Mouse (Mus musculus) MN1 (cell line): ENCODE measurements at regions not wholly inside any gene's neighbourhood (a gene's known extent, or its start where the extent isn't known, plus 50 kb on each side); places are given as distances from the start of the nearest gene placed in this dataset.
"Not testable (repeated sequence)": the region's sequence is repeated elsewhere in the genome, so short reads cannot be mapped to it uniquely, and the experiment has no call there.

ENCODE experiments used
- DNase-seq: peaks from one replicate; pipeline ENCODE4 v3.0.0-alpha.2; 2016; ENCODE audit warnings: low spot score

GRCm38 (mm10) chr2:171588158-171588557 lies 455.1 kb downstream of the Cbln4 start:
- DNase-seq, result no peak

DNA sequence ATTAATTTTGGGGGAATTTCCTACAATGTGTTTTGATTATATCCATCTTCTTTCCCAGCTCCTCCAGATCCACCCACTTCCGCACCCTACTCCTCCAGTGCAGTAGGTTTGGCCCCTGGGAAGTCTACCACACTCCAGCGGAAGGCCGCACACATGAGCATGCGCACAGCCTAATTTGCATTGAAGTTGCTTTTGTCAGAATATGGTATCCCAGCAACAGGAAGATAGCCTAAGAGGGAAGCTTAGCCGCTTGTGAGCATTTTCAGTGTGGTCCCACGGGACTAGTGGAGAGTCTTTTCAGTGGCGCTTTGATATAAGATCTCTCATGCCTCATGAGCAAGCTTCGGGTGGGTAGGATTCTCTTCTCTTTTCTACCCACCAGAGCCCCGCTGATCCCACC lies 455.6 kb downstream of the Cbln4 start:
- DNase-seq, result no peak

- no peak for DNase-seq
These were observed 456.4 kb downstream of the Cbln4 start for GRCm38 (mm10) chr2:171586853-171587220.

DNA sequence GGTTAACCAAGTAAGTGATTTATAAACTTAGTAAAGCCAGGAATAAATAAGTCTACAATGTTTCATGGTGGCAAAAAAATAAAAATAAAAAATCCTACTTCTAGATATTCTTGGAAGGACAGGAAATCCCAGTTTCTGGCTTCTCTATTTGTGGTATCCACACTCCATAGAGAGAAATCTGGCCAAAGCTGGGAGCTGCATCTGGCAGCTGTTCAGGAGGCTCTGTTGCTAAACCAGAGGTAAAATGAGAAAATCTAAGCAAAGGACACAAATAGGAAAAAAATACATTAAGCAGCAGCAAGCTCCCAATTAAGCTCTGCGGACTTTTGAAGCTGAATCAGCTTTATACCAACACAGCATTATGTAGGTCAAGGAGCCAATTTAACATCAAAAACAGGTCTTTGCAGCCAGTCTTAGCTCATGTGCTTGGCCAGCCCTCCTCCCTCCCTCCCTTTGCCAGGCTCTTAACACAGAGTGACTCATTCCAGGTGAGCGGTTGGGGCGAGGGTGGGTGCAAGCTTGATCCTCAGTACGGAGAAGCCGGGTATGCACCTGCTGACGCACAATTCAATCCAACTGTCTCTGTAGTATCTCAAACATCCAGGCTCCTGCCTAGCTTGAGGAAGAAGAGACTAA lies 456.9 kb downstream of the Cbln4 start:
- no peak for DNase-seq

GRCm38 (mm10) chr2:171574360-171574759 lies 468.9 kb downstream of the Cbln4 start:
- DNase-seq, result no peak

- no peak for DNase-seq
These were observed 480.6 kb downstream of the Cbln4 start for GRCm38 (mm10) chr2:171562656-171563055.

DNA sequence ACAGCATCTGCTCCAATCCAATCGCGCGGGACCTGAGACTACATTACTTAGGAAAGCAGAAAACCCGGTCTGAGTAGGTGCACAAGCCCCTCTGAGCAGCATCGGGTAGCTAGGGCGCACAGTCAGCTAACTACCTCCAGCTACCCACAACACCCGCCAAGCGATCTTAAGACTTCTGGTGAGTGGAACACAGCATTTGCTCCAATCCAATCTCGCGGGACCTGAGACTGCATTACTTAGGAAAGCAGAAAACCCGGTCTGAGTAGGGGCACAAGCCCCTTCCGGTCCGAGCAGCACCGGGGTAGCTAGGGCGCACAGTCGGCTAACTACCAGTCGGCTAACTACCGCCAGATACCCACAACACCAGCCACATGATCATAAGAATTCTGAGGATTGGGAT lies 500.5 kb downstream of the Cbln4 start:
- DNase-seq, result not testable (repeated sequence)

DNA sequence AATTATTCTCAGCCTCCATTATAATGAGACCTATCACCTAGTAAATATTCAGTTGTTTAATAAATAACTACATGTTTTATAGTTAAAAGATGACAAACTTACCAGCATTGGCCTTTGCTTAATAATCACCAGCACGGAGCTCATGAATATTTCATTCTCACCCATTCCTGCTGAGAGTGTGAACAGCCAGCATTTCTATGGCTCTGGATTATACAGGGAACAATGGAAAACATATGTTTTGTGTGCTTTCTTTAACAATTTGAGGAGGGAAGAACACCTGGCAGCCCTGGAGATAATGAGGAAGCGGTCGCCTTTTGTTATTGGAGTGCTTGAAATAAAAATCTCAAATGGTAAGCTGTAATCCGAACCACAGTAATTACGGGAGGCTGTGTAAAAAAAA lies 528.4 kb downstream of the Cbln4 start:
- DNase-seq, result no peak

DNA sequence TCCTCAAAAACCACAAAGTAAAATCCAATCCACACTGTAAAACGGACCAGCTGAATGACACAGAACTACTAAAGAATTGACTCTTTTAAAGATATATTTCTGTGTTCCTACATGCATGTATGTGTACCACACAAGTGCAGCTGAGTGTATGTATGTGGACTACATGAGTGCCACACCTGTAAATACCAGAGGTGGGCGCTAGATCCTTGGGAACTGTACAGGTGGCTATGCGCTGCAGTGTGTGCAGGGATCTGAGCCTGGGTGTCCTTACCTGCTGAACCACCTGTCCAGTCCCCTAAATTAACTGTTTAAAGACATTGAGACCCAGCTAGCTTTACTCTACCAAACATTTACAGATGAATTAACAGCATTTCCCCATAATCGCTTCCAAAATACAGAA lies 546.6 kb downstream of the Cbln4 start:
- DNase-seq, result no peak

GRCm38 (mm10) chr2:171493741-171494140 lies 549.5 kb downstream of the Cbln4 start:
- no peak for DNase-seq

GRCm38 (mm10) chr2:171487284-171487683 lies 556.0 kb downstream of the Cbln4 start:
- no peak for DNase-seq

DNA sequence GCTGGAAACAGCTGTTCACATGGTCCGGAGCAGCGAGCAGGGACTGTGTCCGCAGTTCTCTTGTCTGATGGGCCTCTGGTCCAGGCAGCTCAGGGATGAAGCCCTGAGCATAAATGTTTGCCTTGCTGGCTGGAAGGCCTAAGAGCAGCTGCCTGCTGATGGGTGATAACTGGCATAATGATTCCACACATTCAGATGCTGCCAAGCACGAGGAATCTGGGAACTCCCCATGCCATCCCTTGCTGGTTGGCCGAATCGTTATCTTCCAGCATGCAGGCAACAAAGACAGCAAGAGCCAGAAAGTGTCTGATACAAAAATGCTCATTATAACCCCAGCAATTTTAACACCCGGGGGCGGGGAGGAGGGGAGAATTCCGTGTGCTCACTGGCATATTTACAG lies 590.0 kb downstream of the Cbln4 start:
- peak; percentile 14 for DNase-seq

DNA sequence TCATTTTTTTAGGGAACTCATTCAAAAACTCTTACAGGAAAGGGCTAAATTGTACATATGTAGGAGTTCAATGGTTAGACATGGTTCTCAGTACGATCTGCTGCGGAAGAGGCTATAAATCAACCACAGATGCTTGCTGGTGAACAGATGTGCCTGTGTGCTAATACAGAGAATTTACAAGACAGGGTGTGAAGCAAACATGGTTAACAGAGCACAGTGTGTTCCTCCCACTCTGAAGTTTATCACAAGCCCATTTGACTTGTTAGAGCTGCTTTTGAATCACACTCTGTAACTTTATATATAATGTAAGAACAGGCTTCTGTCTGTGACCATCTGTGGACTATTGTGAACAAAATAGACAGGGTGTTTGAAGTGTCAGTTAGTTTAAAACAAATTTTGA lies 637.2 kb downstream of the Cbln4 start:
- no peak for DNase-seq

DNA sequence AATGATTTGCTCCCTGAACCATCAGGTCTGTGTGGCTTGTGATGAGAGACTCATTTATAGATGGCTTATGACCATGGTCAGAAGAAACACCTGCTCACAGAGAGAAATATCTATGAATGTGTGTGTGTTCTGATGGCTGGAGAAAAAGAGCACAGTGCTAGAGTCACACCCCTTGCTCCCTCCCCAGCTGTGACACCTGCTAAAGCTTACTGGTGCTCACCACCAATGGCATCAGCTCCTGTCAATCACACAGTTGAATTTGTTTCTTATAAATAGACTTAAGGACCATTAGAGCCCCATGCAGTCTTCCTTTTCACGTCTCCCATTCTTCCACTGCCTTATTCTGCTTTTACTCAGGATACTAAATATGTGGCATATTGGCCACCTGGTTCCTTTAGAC lies 654.3 kb downstream of the Cbln4 start:
- DNase-seq, result no peak

GRCm38 (mm10) chr2:171373457-171373856 lies 641.9 kb downstream of the Dok5 start:
- no peak for DNase-seq

- DNase-seq, result no peak
These were observed 641.4 kb downstream of the Dok5 start for GRCm38 (mm10) chr2:171373016-171373415.

DNA sequence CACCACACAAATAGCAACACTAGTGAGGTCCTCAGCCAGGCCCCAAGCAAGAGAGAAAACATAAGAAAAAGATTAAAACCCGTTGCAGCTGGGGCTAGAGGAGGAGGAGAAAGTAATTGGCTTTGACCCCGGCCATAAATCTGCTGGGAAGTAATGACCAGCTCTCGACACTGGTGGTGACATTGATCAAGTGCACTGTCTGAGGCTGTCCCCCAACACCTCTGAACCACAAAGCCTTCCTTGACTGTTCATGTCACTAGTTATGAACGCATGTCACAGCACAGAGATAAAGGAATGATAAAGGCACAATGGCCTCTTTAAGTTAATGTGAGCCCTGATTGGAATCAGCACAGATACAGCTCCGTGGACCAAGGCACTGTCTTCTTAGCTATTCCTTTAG lies 640.1 kb downstream of the Dok5 start:
- no peak for DNase-seq

GRCm38 (mm10) chr2:171365553-171365952 lies 633.9 kb downstream of the Dok5 start:
- no peak for DNase-seq

DNA sequence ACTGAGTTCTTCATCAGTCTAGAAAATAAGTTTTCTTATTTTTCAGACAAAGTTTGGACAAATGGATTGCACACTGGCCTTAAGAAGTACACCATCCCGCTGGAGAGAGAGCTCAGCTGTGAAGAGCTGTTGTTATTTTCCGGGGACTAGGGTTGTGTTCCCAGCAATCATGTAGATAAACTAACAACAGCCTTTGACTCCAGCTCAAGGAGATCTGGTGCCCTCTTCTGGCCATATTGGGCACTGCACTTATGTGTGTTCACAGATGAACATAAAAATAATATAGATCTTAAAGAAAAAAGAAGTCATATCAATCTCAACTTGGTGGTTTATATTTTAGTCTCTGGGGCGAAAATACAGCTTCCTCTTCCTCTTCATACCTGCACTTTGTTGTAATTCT lies 633.0 kb downstream of the Dok5 start:
- DNase-seq, result no peak

- DNase-seq, result no peak
These were observed 631.8 kb downstream of the Dok5 start for GRCm38 (mm10) chr2:171363381-171363780.

DNA sequence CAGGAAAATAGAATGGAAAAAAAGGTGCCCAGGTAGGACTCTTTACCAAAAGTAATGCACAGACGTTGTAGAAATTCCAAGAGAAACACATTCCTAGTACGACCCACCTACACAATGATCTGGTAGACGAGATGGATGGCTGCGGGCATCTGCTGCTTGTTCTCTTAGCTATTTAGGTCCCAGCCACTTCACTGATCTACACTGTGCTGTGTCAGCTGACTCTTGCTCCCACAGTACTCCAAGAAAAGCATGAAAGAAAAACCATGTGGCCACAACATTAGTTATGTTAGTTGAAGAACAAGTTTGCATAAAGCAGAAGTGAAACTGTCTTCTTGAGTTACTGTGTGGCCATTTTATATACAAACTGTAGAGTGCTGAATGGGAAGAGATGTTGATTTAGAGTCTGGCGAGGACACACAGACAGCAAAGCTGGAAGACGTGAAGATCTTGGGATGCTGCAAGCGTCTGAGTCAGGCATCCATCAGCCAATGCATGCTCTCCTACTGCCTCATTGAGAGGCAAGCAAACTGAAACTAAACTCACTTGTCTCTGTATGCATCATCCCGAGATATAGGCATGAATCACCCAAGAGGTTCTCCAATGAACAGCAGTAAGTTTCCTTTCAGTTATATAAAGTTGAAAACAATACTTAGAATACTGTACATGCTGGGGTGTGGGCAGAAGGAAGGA lies 626.6 kb downstream of the Dok5 start:
- DNase-seq, result no peak

DNA sequence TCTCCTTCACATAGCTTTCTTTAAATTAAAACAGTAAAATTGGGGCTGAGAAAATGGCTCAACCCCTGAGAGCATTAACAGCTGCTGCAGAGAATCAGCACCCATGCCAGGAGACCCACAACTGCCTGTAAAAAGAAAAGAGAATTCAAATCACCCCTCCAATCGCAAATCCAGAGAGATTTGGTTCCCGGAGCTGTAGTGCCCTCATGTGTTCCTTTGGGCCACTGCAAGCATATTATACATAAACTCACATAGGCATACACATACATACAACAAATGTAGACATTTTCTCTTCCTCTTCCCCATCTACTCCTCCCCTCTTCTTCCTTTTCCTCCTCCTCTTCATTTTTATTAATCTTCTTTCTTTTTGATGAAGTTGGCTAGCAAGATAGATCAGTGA lies 616.5 kb downstream of the Dok5 start:
- no peak for DNase-seq

GRCm38 (mm10) chr2:171333816-171334757 lies 602.5 kb downstream of the Dok5 start:
- no peak for DNase-seq
